Mouse (Mus musculus) embryonic facial prominence, embryonic 12.5 days (tissue): Measurements from ENCODE around the gene Pxn. TPM values are rescaled to one million over a fixed set of nuclear protein-coding genes. Genes with fewer than 3 reads are reported as not detected.

ENCODE experiments used
- ATAC-seq: fragments of 200-750 bp; cut with Nextera tagmentation; 2 replicates; pipeline ENCODE4 v1.8.0; 2017; ENCODE audit not compliant: insufficient number of reproducible peaks, insufficient read depth, low FRiP score, low TSS enrichment
- H3K27ac ChIP-seq: fragments of 300-500 bp; sonication (generic); 2 replicates; pipeline ENCODE4 v1.5.1; 2016; ENCODE audit warnings: mild to moderate bottlenecking
- H3K27me3 ChIP-seq: fragments of 300-500 bp; sonication (generic); 2 replicates; pipeline ENCODE4 v1.6.1; 2016; ENCODE audit warnings: mild to moderate bottlenecking, moderate library complexity
- H3K36me3 ChIP-seq: fragments of 300-500 bp; sonication (generic); 2 replicates; pipeline ENCODE4 v1.6.1; 2016; ENCODE audit warnings: mild to moderate bottlenecking
- H3K4me1 ChIP-seq: fragments of 300-500 bp; sonication (generic); 2 replicates; pipeline ENCODE4 v1.6.1; 2016
- H3K4me2 ChIP-seq: fragments of 300-500 bp; sonication (generic); replicated peaks from 2 replicates; pipeline ENCODE4 v1.6.1; 2016; ENCODE audit warnings: mild to moderate bottlenecking, moderate library complexity
- H3K4me3 ChIP-seq: fragments of 300-500 bp; sonication (generic); 2 replicates; pipeline ENCODE4 v1.5.1; 2016; ENCODE audit warnings: mild to moderate bottlenecking
- H3K9ac ChIP-seq: fragments of 300-500 bp; sonication (generic); 2 replicates; pipeline ENCODE4 v1.6.1; 2016; ENCODE audit warnings: mild to moderate bottlenecking, moderate library complexity
- H3K9me3 ChIP-seq: fragments of 300-500 bp; sonication (generic); 2 replicates; pipeline ENCODE4 v1.6.1; 2016; ENCODE audit warnings: mild to moderate bottlenecking, moderate library complexity
- WGBS: fragments of 180-500 bp; shearing (Covaris S2); methylation state at CpG from one replicate; pipeline ENCODE4 v1.1.7; 2016; 5-methylcytosine and 5-hydroxymethylcytosine counted together
- polyA plus RNA-seq: library from polyadenylated mRNA; unstranded; fragments of >200 nt; fragmentation: Nextera tagmentation; extraction: Ambion mirVana; gene quantifications from 2 replicates; pipeline ENCODE4 v1.2.1, GENCODE M21; 2016

Pxn gene
- polyA plus RNA-seq, 1 experiment from 2014 or later: 47.1 TPM

GRCm38 (mm10) chr5:115476107-115476727 is 30.3 kb upstream of the Pxn start:
- H3K9ac ChIP-seq: peak overlapping the region; percentile 36; the same call in 1 of the 2 replicates
- peak overlapping the region; percentile 55 for H3K4me2 ChIP-seq
- peak; percentile 38; the same call in 1 of the 2 replicates for ATAC-seq
- no peaks in the 10 kb centered on the region for H3K9me3 ChIP-seq
- 33% methylated on average over 12 of the region's 12 CpGs for WGBS
- peak overlapping the region; percentile 34 for H3K4me3 ChIP-seq
- H3K27ac ChIP-seq: peak overlapping the region; percentile 7; the same call in 1 of the 2 replicates
- 0 out of 2 replicates have a peak, but pooled peaks cover 4% of the 10 kb centered on the region for H3K4me1 ChIP-seq
- H3K36me3 ChIP-seq: no peaks in the 10 kb centered on the region
- H3K27me3 ChIP-seq: peaks cover 11% of the 10 kb centered on the region

- 32% methylated on average over 15 of the region's 15 CpGs for WGBS
- H3K27me3 ChIP-seq: peaks cover 23% of the 10 kb centered on the region
- no peak overlapping the region for H3K4me3 ChIP-seq
- H3K9me3 ChIP-seq: no peaks in the 10 kb centered on the region
- ATAC-seq: no peak
- H3K4me2 ChIP-seq: no peak overlapping the region
- H3K27ac ChIP-seq: no peak overlapping the region
- no peaks in the 10 kb centered on the region for H3K36me3 ChIP-seq
- peaks cover 14% of the 10 kb centered on the region for H3K4me1 ChIP-seq
- H3K9ac ChIP-seq: no peak overlapping the region
These were observed 26.9 kb upstream of the Pxn start for GRCm38 (mm10) chr5:115479561-115479960.

GRCm38 (mm10) chr5:115480101-115480500 is 26.4 kb upstream of the Pxn start:
- Histone ChIP-seq H3K4me1 (peaks cover 16% of the 10 kb centered on the region), H3K4me2 (peak overlapping the region; percentile 39), H3K9ac (no peak overlapping the region), H3K4me3 (no peak overlapping the region), H3K27me3 (peaks cover 23% of the 10 kb centered on the region), H3K36me3 (no peaks in the 10 kb centered on the region), H3K9me3 (no peaks in the 10 kb centered on the region), H3K27ac (no peak overlapping the region)
- ATAC-seq: no peak
- 13% methylated on average over 27 of the region's 27 CpGs for WGBS

GRCm38 (mm10) chr5:115482390-115483265 is 23.8 kb upstream of the Pxn start:
- ATAC-seq: no peak
- 28% methylated on average over 38 of the region's 38 CpGs for WGBS
- no peaks in the 10 kb centered on the region for H3K9me3 ChIP-seq
- H3K4me3 ChIP-seq: peak overlapping the region; percentile 9; the same call in 1 of the 2 replicates
- H3K27ac ChIP-seq: no peak overlapping the region
- peaks cover 12% of the 10 kb centered on the region for H3K4me1 ChIP-seq
- no peaks in the 10 kb centered on the region for H3K36me3 ChIP-seq
- H3K27me3 ChIP-seq: peaks cover 23% of the 10 kb centered on the region
- peak overlapping the region; percentile 9; the same call in 1 of the 2 replicates for H3K9ac ChIP-seq
- peak overlapping the region; percentile 36 for H3K4me2 ChIP-seq

GRCm38 (mm10) chr5:115483385-115483784 is 23.1 kb upstream of the Pxn start:
- H3K4me3 ChIP-seq: no peak overlapping the region
- H3K27me3 ChIP-seq: peaks cover 23% of the 10 kb centered on the region
- no peak overlapping the region for H3K27ac ChIP-seq
- H3K9ac ChIP-seq: no peak overlapping the region
- no peak for ATAC-seq
- H3K9me3 ChIP-seq: no peaks in the 10 kb centered on the region
- H3K36me3 ChIP-seq: no peaks in the 10 kb centered on the region
- no peak overlapping the region for H3K4me2 ChIP-seq
- H3K4me1 ChIP-seq: peaks cover 12% of the 10 kb centered on the region
- 25% methylated on average over 6 of the region's 6 CpGs for WGBS

GRCm38 (mm10) chr5:115483947-115484920 is 22.2 kb upstream of the Pxn start, which contains the start of gene Sirt4:
Sirt4 (minus strand) TSS chr5:115484725.
- H3K9me3 ChIP-seq: no peaks in the 10 kb centered on the region
- H3K36me3 ChIP-seq: no peaks in the 10 kb centered on the region
- peak within 1 kb of the TSS; percentile 46 for H3K4me3 ChIP-seq
- WGBS: 8% methylated on average over 30 of the region's 30 CpGs
- peak within 1 kb of the TSS; percentile 58 for H3K9ac ChIP-seq
- peak within 1 kb of the TSS; percentile 65 for H3K4me2 ChIP-seq
- ATAC-seq: peak; percentile 85
- H3K4me1 ChIP-seq: peaks cover 12% of the 10 kb centered on the region
- peaks cover 23% of the 10 kb centered on the region for H3K27me3 ChIP-seq
- H3K27ac ChIP-seq: peak within 1 kb of the TSS; percentile 72

- H3K4me2 ChIP-seq: peak overlapping the region; percentile 65
- H3K36me3 ChIP-seq: no peaks in the 10 kb centered on the region
- peak overlapping the region; percentile 46 for H3K4me3 ChIP-seq
- peaks cover 23% of the 10 kb centered on the region for H3K27me3 ChIP-seq
- H3K9ac ChIP-seq: peak overlapping the region; percentile 58; the same call in 1 of the 2 replicates
- ATAC-seq: no peak
- H3K9me3 ChIP-seq: no peaks in the 10 kb centered on the region
- peaks cover 12% of the 10 kb centered on the region for H3K4me1 ChIP-seq
- WGBS: 72% methylated on average over 5 of the region's 5 CpGs
- peak overlapping the region; percentile 72; the same call in 1 of the 2 replicates for H3K27ac ChIP-seq
These were observed 21.5 kb upstream of the Pxn start for GRCm38 (mm10) chr5:115484996-115485395.

- H3K9me3 ChIP-seq: no peaks in the 10 kb centered on the region
- peaks cover 12% of the 10 kb centered on the region for H3K4me1 ChIP-seq
- 82% methylated on average over 18 of the region's 18 CpGs for WGBS
- H3K27ac ChIP-seq: no peak overlapping the region
- H3K27me3 ChIP-seq: peaks cover 16% of the 10 kb centered on the region
- no peak overlapping the region for H3K4me2 ChIP-seq
- no peak overlapping the region for H3K4me3 ChIP-seq
- no peak for ATAC-seq
- no peaks in the 10 kb centered on the region for H3K36me3 ChIP-seq
- H3K9ac ChIP-seq: no peak overlapping the region
These were observed 20.8 kb upstream of the Pxn start for GRCm38 (mm10) chr5:115485489-115486205.

- no peak overlapping the region for H3K4me3 ChIP-seq
- no peak overlapping the region for H3K4me2 ChIP-seq
- no peaks in the 10 kb centered on the region for H3K9me3 ChIP-seq
- H3K9ac ChIP-seq: no peak overlapping the region
- 51% methylated on average over 4 of the region's 4 CpGs for WGBS
- peaks cover 18% of the 10 kb centered on the region for H3K4me1 ChIP-seq
- no peaks in the 10 kb centered on the region for H3K36me3 ChIP-seq
- H3K27ac ChIP-seq: no peak overlapping the region
- H3K27me3 ChIP-seq: peaks cover 13% of the 10 kb centered on the region
- no peak for ATAC-seq
These were observed 19.8 kb upstream of the Pxn start for GRCm38 (mm10) chr5:115486726-115487125.

GRCm38 (mm10) chr5:115487353-115487752 is 19.1 kb upstream of the Pxn start:
- Histone ChIP-seq H3K4me3 (no peak overlapping the region), H3K27ac (no peak overlapping the region), H3K4me2 (no peak overlapping the region), H3K9me3 (no peaks in the 10 kb centered on the region), H3K27me3 (peaks cover 8% of the 10 kb centered on the region), H3K36me3 (no peaks in the 10 kb centered on the region), H3K9ac (no peak overlapping the region), H3K4me1 (peaks cover 21% of the 10 kb centered on the region)
- no peak for ATAC-seq
- WGBS: 89% methylated on average over 8 of the region's 8 CpGs
